Mouse (Mus musculus) cerebellum, adult 2 months (tissue): ENCODE measurements around the gene Stx6.

ENCODE experiments used
- CTCF ChIP-seq: fragments of 200-500 bp; IDR thresholded peaks from 2 replicates; pipeline ENCODE4 v1.5.1; 2011; ENCODE audit warnings: low read depth, mild to moderate bottlenecking, control low read depth, low read length, moderate library complexity, borderline replicate concordance; ENCODE audit not compliant: insufficient read depth
- POLR2A ChIP-seq: fragments of 200-500 bp; IDR thresholded peaks from 2 replicates; pipeline ENCODE4 v1.6.1; 2011; ENCODE audit warnings: low read length, control low read depth, borderline replicate concordance; ENCODE audit not compliant: insufficient read depth

DNA sequence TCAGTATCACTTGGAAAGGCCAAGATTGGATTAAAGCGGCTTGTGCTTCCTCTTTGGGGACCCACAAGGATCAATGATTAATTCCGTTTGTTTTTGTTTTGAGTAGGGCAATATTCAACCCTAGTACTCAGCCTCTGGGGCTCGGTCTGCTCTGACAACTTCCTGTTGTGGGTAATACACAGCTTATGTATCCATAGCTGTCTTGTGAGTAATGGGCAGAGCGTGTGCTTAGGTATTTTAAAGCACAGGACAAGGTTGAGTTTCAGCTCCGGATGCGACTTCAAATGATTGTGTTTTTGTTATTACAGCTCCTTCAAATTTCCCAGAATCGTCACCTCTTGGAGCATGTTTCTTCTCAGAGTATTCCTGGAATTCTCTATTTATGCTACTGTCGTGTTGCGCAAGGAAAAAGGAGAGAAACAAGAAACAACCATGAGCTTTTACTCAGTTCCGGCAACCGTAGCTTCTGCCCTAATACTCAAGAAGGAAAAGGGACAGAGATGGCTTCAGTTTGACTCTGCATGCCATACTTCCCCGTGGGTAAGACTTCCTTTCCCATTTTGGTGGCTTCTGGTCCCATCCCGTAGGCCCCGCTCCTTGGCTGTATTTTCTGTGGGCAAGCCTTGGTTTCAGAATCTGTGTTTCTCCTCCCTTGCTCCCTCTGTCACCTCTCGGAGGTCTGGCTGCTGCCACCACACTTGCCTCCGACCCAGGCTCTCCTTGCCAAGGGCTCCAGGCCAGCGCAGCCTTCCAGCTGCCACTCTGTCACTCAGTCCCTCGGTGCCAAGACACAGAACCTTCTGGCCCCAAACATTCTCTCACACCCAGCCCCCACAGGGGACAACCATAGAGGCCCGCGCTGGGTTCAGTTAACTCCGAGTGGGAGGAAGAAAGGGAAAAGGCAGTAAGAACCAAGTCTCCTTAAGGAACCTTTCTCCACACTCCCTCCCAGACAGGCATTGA, 36.3 kb upstream of the Stx6 start:
- TF ChIP-seq POLR2A (no peak), CTCF (no peak)
